Mouse (Mus musculus): Measurements from ENCODE around the gene Olfr573-ps1. TPM values are rescaled to one million over a fixed set of nuclear protein-coding genes. Genes with fewer than 3 reads are reported as not detected.

Gene Olfr573-ps1
- not detected in 2 replicates for polyA plus RNA-seq (2015; fragmentation: Nextera tagmentation; extraction: Ambion mirVana)

GRCm38 (mm10) chr7:102942475-102942874 lies at the start of gene Olfr573-ps1:
Gene Olfr573-ps1 (minus strand): TSS chr7:102942575.
- WGBS, result 77% methylated on average over 2 of the region's 2 CpGs
- H3K36me3 ChIP-seq, result no peaks in the 10 kb centered on the region
- no peaks in the 10 kb centered on the region for H3K27me3 ChIP-seq (replicated peaks)
- H3K9me3 ChIP-seq, result no peaks in the 10 kb centered on the region
- ATAC-seq (ENCODE audit: extremely low read depth, insufficient number of reproducible peaks, low FRiP score, low TSS enrichment), result no peak
- no peak within 1 kb of the TSS for H3K9ac ChIP-seq
- H3K4me2 ChIP-seq, result no peak within 1 kb of the TSS
- H3K4me3 ChIP-seq, result no peak within 1 kb of the TSS
- H3K4me1 ChIP-seq, result no peaks in the 10 kb centered on the region
- no peak within 1 kb of the TSS for H3K27ac ChIP-seq (replicated peaks)

DNA sequence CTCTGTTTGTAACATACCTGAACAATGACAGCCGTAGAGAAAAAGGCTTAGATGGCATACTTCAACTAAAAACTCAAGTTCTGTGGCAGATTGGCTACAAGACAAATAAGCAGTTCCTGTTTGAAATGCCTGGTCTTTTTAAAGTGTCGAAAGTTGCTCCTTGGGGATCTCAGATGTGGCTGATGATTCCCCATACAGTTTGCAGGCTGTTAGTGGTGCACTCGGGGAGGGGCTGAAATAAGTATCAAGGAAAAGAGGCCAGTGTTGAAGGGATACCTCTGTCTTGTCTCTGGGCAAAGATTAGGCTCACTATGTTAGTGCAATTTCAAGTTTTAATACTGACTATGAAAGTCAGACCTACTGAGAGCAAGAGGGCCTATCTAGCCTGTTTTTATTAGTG lies 46.8 kb upstream of the Olfr573-ps1 start, which contains the start of gene Olfr578:
Gene Olfr578 (minus strand): TSS at position 101 of the 400 bp plus-strand sequence.
- H3K27ac ChIP-seq (replicated peaks), result no peak within 1 kb of the TSS
- no peaks in the 10 kb centered on the region for H3K9me3 ChIP-seq
- H3K36me3 ChIP-seq, result no peaks in the 10 kb centered on the region
- no peak within 1 kb of the TSS for H3K9ac ChIP-seq
- WGBS, result 41% methylated on average over 3 of the region's 3 CpGs
- no peak for ATAC-seq (ENCODE audit: extremely low read depth, insufficient number of reproducible peaks, low FRiP score, low TSS enrichment)
- no peaks in the 10 kb centered on the region for H3K27me3 ChIP-seq (replicated peaks)
- H3K4me2 ChIP-seq, result no peak within 1 kb of the TSS
- H3K4me3 ChIP-seq, result no peak within 1 kb of the TSS
- no peaks in the 10 kb centered on the region for H3K4me1 ChIP-seq

GRCm38 (mm10) chr7:102975843-102976242 lies 33.5 kb upstream of the Olfr573-ps1 start, which contains the start of gene Olfr577:
Gene Olfr577 (minus strand): TSS chr7:102975943.
- H3K9me3 ChIP-seq, result no peaks in the 10 kb centered on the region
- WGBS, result 79% methylated on average over 2 of the region's 2 CpGs

DNA sequence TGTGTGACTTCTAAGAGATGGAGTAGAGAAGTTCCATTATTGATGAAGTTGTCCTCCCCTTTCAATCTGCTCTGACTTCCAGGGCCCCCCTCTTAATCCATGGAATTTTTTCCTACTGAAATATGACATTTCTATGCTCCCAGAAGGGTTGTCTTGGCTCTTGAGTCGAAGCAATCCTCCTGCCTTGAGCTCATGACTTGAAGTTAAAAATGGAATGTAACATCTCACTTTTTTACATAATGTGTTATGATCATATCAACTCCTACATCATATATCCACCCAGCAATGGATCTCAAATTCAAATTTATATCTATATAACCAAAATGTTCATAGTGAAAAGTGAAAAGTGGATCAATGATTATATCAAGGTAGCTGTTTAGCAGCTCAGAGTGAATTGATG lies 32.0 kb upstream of the Olfr573-ps1 start:
- Histone ChIP-seq H3K9me3 (no peaks in the 10 kb centered on the region), H3K4me2 (no peak overlapping the region), H3K9ac (no peak overlapping the region), H3K4me3 (no peak overlapping the region), H3K4me1 (no peaks in the 10 kb centered on the region), H3K27ac (replicated peaks) (no peak overlapping the region), H3K27me3 (replicated peaks) (no peaks in the 10 kb centered on the region), H3K36me3 (no peaks in the 10 kb centered on the region)
- no peak for ATAC-seq (ENCODE audit: extremely low read depth, insufficient number of reproducible peaks, low FRiP score, low TSS enrichment)
- WGBS, result 55% methylated on average over 1 of the region's 1 CpGs

More at GRCm38 (mm10) chr7:102975843-102976242, 33.5 kb upstream of the Olfr573-ps1 start, which contains the start of gene Olfr577:
- Histone ChIP-seq H3K27me3 (replicated peaks) (no peaks in the 10 kb centered on the region), H3K4me2 (no peak within 1 kb of the TSS), H3K4me3 (no peak within 1 kb of the TSS), H3K9ac (no peak within 1 kb of the TSS), H3K36me3 (no peaks in the 10 kb centered on the region), H3K27ac (replicated peaks) (no peak within 1 kb of the TSS), H3K4me1 (no peaks in the 10 kb centered on the region)
- ATAC-seq (ENCODE audit: extremely low read depth, insufficient number of reproducible peaks, low FRiP score, low TSS enrichment), result no peak

- H3K9me3 ChIP-seq, result no peaks in the 10 kb centered on the region
- no peak within 1 kb of the TSS for H3K27ac ChIP-seq (replicated peaks)
- no peaks in the 10 kb centered on the region for H3K36me3 ChIP-seq
- no peak within 1 kb of the TSS for H3K9ac ChIP-seq
- 11% methylated on average over 2 of the region's 2 CpGs for WGBS
- H3K4me2 ChIP-seq, result no peak within 1 kb of the TSS
- H3K4me3 ChIP-seq, result no peak within 1 kb of the TSS
- no peaks in the 10 kb centered on the region for H3K27me3 ChIP-seq (replicated peaks)
- ATAC-seq (ENCODE audit: extremely low read depth, insufficient number of reproducible peaks, low FRiP score, low TSS enrichment), result no peak
- peaks cover 3% of the 10 kb centered on the region for H3K4me1 ChIP-seq
These were observed 20.0 kb upstream of the Olfr573-ps1 start, which contains the start of gene Olfr576 for GRCm38 (mm10) chr7:102962360-102962759. Gene Olfr576 (plus strand): TSS chr7:102962660.

- Histone ChIP-seq H3K27me3 (replicated peaks) (no peaks in the 10 kb centered on the region), H3K36me3 (no peaks in the 10 kb centered on the region), H3K9me3 (no peaks in the 10 kb centered on the region), H3K4me2 (no peak within 1 kb of the TSS), H3K9ac (no peak within 1 kb of the TSS), H3K27ac (replicated peaks) (0 out of 2 replicates have a peak within 1 kb of the TSS, but pooled peaks have one; percentile 15), H3K4me3 (no peak within 1 kb of the TSS), H3K4me1 (no peaks in the 10 kb centered on the region)
- peak; percentile 95 for ATAC-seq (ENCODE audit: extremely low read depth, insufficient number of reproducible peaks, low FRiP score, low TSS enrichment)
- 39% methylated on average over 1 of the region's 1 CpGs for WGBS
These were observed 16.2 kb upstream of the Olfr573-ps1 start, which contains the start of gene Olfr575 for GRCm38 (mm10) chr7:102958593-102958992. Gene Olfr575 (minus strand): TSS chr7:102958775.

GRCm38 (mm10) chr7:102958137-102958536 lies 15.8 kb upstream of the Olfr573-ps1 start:
- Histone ChIP-seq H3K4me2 (no peak overlapping the region), H3K27ac (replicated peaks) (0 out of 2 replicates have a peak overlapping the region, but pooled peaks have one; percentile 15), H3K9me3 (no peaks in the 10 kb centered on the region), H3K27me3 (replicated peaks) (no peaks in the 10 kb centered on the region), H3K9ac (no peak overlapping the region), H3K4me3 (no peak overlapping the region), H3K4me1 (no peaks in the 10 kb centered on the region), H3K36me3 (no peaks in the 10 kb centered on the region)
- 64% methylated on average over 3 of the region's 3 CpGs for WGBS
- ATAC-seq (ENCODE audit: extremely low read depth, insufficient number of reproducible peaks, low FRiP score, low TSS enrichment), result no peak

DNA sequence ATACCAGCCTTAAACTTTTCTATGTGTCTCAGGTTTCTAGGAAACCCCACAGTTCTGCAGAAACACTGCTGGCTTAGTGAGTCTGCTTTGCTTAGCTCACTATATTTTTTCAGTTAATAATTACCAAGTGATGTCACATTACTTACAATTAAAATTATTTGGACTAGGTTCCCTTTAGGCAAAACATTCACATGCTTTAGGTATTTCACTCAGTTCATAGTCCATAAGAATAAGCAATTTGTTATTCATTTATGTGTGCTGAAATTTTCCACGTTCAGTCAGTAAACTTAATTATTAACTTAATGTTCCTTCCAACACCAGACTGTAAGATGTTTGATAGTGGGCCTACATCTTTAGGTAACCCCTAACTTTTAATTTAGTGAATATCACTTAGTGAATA lies 8.4 kb upstream of the Olfr573-ps1 start:
- Histone ChIP-seq H3K27ac (replicated peaks) (no peak overlapping the region), H3K36me3 (no peaks in the 10 kb centered on the region), H3K27me3 (replicated peaks) (no peaks in the 10 kb centered on the region), H3K9me3 (no peaks in the 10 kb centered on the region), H3K4me1 (no peaks in the 10 kb centered on the region), H3K4me3 (no peak overlapping the region), H3K9ac (no peak overlapping the region), H3K4me2 (no peak overlapping the region)
- 72% methylated on average over 1 of the region's 1 CpGs for WGBS
- ATAC-seq (ENCODE audit: extremely low read depth, insufficient number of reproducible peaks, low FRiP score, low TSS enrichment), result no peak

DNA sequence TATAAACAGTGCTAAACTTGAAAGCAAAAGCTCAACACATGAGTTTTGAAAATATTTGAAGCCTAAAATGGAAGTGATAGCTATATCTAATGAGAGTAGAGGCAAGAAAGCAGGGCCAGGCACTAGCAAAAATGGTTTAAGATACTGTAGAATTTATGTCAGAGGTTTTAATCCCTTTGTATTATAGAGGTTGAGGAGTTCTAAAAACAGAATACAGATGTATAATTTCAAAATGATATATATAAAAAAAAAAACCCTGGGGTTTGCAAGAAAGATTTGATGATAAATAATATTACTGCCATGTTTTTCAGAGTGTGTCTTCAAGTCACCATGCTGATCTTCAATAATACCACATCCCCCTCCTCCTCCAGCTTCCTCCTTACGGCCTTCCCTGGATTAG lies 5.8 kb upstream of the Olfr573-ps1 start, which contains the start of gene Olfr574:
Gene Olfr574 (plus strand): TSS at position 301 of the 400 bp plus-strand sequence.
- Histone ChIP-seq H3K36me3 (no peaks in the 10 kb centered on the region), H3K9me3 (no peaks in the 10 kb centered on the region), H3K27me3 (replicated peaks) (no peaks in the 10 kb centered on the region), H3K4me2 (no peak within 1 kb of the TSS), H3K9ac (no peak within 1 kb of the TSS), H3K4me3 (no peak within 1 kb of the TSS), H3K4me1 (no peaks in the 10 kb centered on the region), H3K27ac (replicated peaks) (no peak within 1 kb of the TSS)
- 93% methylated on average over 1 of the region's 1 CpGs for WGBS
- no peak for ATAC-seq (ENCODE audit: extremely low read depth, insufficient number of reproducible peaks, low FRiP score, low TSS enrichment)

DNA sequence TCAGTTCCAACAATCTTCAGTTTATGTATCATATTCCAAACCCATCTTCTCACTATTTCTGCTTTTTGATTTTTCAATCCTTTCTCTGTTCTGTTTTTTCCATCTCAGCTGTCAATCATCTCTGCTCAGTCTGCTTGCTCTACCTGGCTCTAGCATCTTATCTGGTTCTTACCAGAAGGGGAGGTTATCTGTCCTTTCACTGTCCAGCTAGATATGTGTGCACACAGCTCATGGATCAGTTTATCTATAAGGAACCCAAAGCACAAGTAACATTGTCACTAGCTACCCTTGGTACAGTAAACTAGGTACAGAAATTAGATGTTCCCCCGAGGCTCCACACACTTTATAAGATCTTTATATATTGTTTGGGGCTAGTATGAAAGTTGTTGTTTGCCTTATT lies 1.0 kb upstream of the Olfr573-ps1 start:
- Histone ChIP-seq H3K9me3 (no peaks in the 10 kb centered on the region), H3K4me3 (no peak overlapping the region), H3K36me3 (no peaks in the 10 kb centered on the region), H3K27me3 (replicated peaks) (no peaks in the 10 kb centered on the region), H3K4me1 (no peaks in the 10 kb centered on the region), H3K27ac (replicated peaks) (no peak overlapping the region), H3K9ac (no peak overlapping the region), H3K4me2 (no peak overlapping the region)
- WGBS, result 63% methylated on average over 1 of the region's 1 CpGs
- no peak for ATAC-seq (ENCODE audit: extremely low read depth, insufficient number of reproducible peaks, low FRiP score, low TSS enrichment)

DNA sequence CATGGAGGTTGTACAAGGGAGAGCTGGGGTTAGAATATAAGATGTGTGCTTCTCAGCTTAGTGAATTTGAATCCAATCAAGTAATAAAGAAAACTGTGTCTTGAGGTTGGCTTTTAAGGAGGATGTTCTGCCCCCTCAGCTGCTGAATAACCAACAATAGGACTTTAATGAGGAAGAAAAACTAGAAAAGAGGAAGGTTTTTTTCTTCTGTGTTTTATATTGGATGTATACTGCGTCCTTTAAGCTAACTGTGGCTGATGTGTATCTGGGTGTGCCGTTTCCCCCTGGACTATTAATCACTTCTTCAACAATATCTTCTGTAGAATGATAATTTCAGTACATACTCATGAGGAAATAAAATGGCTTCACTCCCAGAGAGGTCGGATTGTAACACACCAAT lies 15.3 kb downstream of the Olfr573-ps1 start:
- no peak overlapping the region for H3K9ac ChIP-seq
- ATAC-seq (ENCODE audit: extremely low read depth, insufficient number of reproducible peaks, low FRiP score, low TSS enrichment), result no peak
- H3K9me3 ChIP-seq, result no peaks in the 10 kb centered on the region
- H3K27ac ChIP-seq (replicated peaks), result no peak overlapping the region
- H3K27me3 ChIP-seq (replicated peaks), result no peaks in the 10 kb centered on the region
- H3K4me3 ChIP-seq, result no peak overlapping the region
- H3K4me1 ChIP-seq, result no peaks in the 10 kb centered on the region
- no peaks in the 10 kb centered on the region for H3K36me3 ChIP-seq
- WGBS, result 59% methylated on average over 3 of the region's 3 CpGs
- H3K4me2 ChIP-seq, result no peak overlapping the region

- Histone ChIP-seq H3K36me3 (no peaks in the 10 kb centered on the region), H3K4me1 (no peaks in the 10 kb centered on the region), H3K4me2 (no peak within 1 kb of the TSS), H3K9me3 (no peaks in the 10 kb centered on the region), H3K27ac (replicated peaks) (no peak within 1 kb of the TSS), H3K4me3 (no peak within 1 kb of the TSS), H3K27me3 (replicated peaks) (no peaks in the 10 kb centered on the region), H3K9ac (no peak within 1 kb of the TSS)
- no peak for ATAC-seq (ENCODE audit: extremely low read depth, insufficient number of reproducible peaks, low FRiP score, low TSS enrichment)
- WGBS, result 45% methylated on average over 1 of the region's 1 CpGs
These were observed 18.3 kb downstream of the Olfr573-ps1 start, which contains the start of gene Olfr572 for GRCm38 (mm10) chr7:102924109-102924508. Gene Olfr572 (plus strand): TSS chr7:102924409.

Measured in heart, embryonic 13.5 days (tissue).